35 mouse cellular contexts compared by ENCODE assay signal in the genomic region with DNA sequence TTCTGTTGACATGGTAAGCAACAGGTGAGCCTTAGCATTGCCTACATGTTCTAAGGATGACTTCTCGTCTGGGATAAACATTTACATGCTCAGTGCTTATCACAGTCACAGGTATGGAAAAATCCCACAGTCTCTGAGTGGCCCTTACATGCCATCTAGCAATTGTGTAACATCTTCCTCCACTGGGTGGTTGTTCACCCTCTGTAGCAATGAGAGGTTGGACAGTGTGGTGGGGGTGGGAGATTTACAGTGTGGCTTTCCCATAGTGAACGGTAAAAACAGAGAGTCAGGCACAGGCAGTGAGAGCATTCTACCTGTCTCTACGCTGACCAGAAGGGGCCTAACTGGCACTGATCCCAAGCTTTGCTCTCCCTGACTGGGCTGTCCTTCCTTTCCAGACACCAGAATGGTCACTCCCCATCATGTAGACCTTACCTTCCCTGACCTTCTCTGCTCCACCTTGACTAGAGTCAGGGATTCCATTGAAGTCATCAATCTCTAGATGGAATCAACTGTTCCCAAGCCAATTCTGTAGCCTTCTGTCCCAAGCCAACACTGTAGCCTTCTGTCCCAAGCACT. TPM values are rescaled to one million over a fixed set of nuclear protein-coding genes. Genes with fewer than 3 reads are reported as not detected.
DNase-seq lines count a peak whose midpoint lies in the region; ATAC-seq lines count a peak whose summit lies in the region.
"Had no signal": no experiment of that assay in that cellular context is flagged by ENCODE, and none has a peak within 500 bp of the region (broad histone marks: within the 10 kb centered on the region; RNA-seq: fewer than 3 reads in every experiment).

No protein-coding gene starts in this region.

- H3K9me3 ChIP-seq in hindbrain, embryonic 12.5 days (replicated peaks) = no peaks in the 10 kb centered on the region
- no peaks in the 10 kb centered on the region for H3K9me3 ChIP-seq in hindbrain, embryonic 14.5 days (ENCODE audit: control insufficient read depth, low read length)
- H3K9me3 ChIP-seq: hindbrain, embryonic 15.5 days; limb, embryonic 12.5 days; liver, embryonic 15.5 days; midbrain, embryonic 13.5 days; neural tube, embryonic 13.5 days; stomach, embryonic 15.5 days had no signal

- DNase-seq in heart, adult 11 months = peak; percentile 79
- no peak for DNase-seq in heart, postnatal 10 days
- DNase-seq in kidney, postnatal 10 days = peak; percentile 22
- DNase-seq in kidney, postnatal 4 days = no peak
- peak; percentile 25 to 52 for DNase-seq in kidney, postnatal 25 days
- DNase-seq in hindbrain, embryonic 14.5 days (ENCODE audit: low spot score) = no peak
- no peak for DNase-seq in cerebellum, adult 9-10 months
- DNase-seq: adrenal gland, adult 8-10 months; cerebellum, adult 2 months; cerebellum, postnatal 25 days; gastrocnemius, postnatal 14 days; heart, adult 18-20 months; heart, postnatal 4 days; lung, embryonic 14.5 days; thymus, postnatal 14 days had no signal

- no peak for ATAC-seq in hindbrain, embryonic 12.5 days (ENCODE audit: low FRiP score)
- ATAC-seq in hindbrain, embryonic 14.5 days (ENCODE audit: low FRiP score) = no peak
- ATAC-seq: forebrain, embryonic 14.5 days; inflammation-experienced regulatory T-cells, adult 6 months; midbrain, embryonic 13.5 days had no signal

- H3K36me3 ChIP-seq in hindbrain, embryonic 12.5 days = no peaks in the 10 kb centered on the region
- H3K36me3 ChIP-seq in hindbrain, embryonic 14.5 days (replicated peaks; ENCODE audit: control insufficient read depth, insufficient read depth) = no peaks in the 10 kb centered on the region
- H3K36me3 ChIP-seq: hindbrain, embryonic 15.5 days; limb, embryonic 12.5 days; liver, embryonic 15.5 days; midbrain, embryonic 13.5 days; neural tube, embryonic 13.5 days; stomach, embryonic 15.5 days had no signal

- H3K27me3 ChIP-seq in hindbrain, embryonic 12.5 days = no peaks in the 10 kb centered on the region
- no peaks in the 10 kb centered on the region for H3K27me3 ChIP-seq in hindbrain, embryonic 14.5 days (ENCODE audit: control insufficient read depth, insufficient read depth, low read length)
- H3K27me3 ChIP-seq: CH12.LX; hindbrain, embryonic 15.5 days; limb, embryonic 12.5 days; liver, embryonic 15.5 days; midbrain, embryonic 13.5 days; neural tube, embryonic 13.5 days; stomach, embryonic 15.5 days had no signal

- intact Hi-C loops in heart, postnatal 10 days (cut with DNase I) = no loop called here

- H3K9ac ChIP-seq in hindbrain, embryonic 12.5 days = no peak overlapping the region
- H3K9ac ChIP-seq in hindbrain, embryonic 14.5 days = no peak overlapping the region
- H3K9ac ChIP-seq: hindbrain, embryonic 15.5 days; limb, embryonic 12.5 days; liver, embryonic 15.5 days; lung, embryonic 14.5 days; midbrain, embryonic 13.5 days; neural tube, embryonic 13.5 days; stomach, embryonic 15.5 days had no signal

- H3K4me2 ChIP-seq in hindbrain, embryonic 12.5 days (replicated peaks) = no peak overlapping the region
- H3K4me2 ChIP-seq in hindbrain, embryonic 14.5 days (replicated peaks) = no peak overlapping the region
- H3K4me2 ChIP-seq: heart, embryonic 11.5 days; hindbrain, embryonic 15.5 days; limb, embryonic 12.5 days; liver, embryonic 15.5 days; lung, embryonic 14.5 days; midbrain, embryonic 13.5 days; neural tube, embryonic 13.5 days; stomach, embryonic 15.5 days had no signal

- peaks cover 3% of the 10 kb centered on the region for H3K4me1 ChIP-seq in hindbrain, embryonic 12.5 days
- no peaks in the 10 kb centered on the region; the same call in 1 of the 2 replicates for H3K4me1 ChIP-seq in hindbrain, embryonic 14.5 days (replicated peaks; ENCODE audit: control insufficient read depth, insufficient read depth, low read length)
- H3K4me1 ChIP-seq: hindbrain, embryonic 15.5 days; midbrain, embryonic 13.5 days had no signal

- H3K27ac ChIP-seq in hindbrain, embryonic 12.5 days = no peak overlapping the region
- H3K27ac ChIP-seq in hindbrain, embryonic 14.5 days = no peak overlapping the region
- H3K27ac ChIP-seq: hindbrain, embryonic 15.5 days; layer of hippocampus, adult 2 months; left cerebral cortex, adult 2 months; limb, embryonic 12.5 days; liver, embryonic 15.5 days; midbrain, embryonic 13.5 days; neural tube, embryonic 13.5 days; stomach, embryonic 15.5 days had no signal

- WGBS in hindbrain, embryonic 12.5 days = 86% methylated on average over 3 of the region's 3 CpGs
- 94% methylated on average over 3 of the region's 3 CpGs for WGBS in hindbrain, embryonic 14.5 days

- H3K4me3 ChIP-seq in hindbrain, embryonic 12.5 days = no peak overlapping the region
- no peak overlapping the region for H3K4me3 ChIP-seq in hindbrain, embryonic 14.5 days (replicated peaks; ENCODE audit: low read length)
- H3K4me3 ChIP-seq: hindbrain, embryonic 15.5 days; layer of hippocampus, adult 2 months; left cerebral cortex, adult 2 months; limb, embryonic 12.5 days; liver, embryonic 15.5 days; megakaryocyte, embryonic 14.5 days; midbrain, embryonic 13.5 days; neural tube, embryonic 13.5 days; stomach, embryonic 15.5 days had no signal

RNA-seq across cellular contexts. Expression of gene Clrn3, which starts 1.8 kb away (rescaled TPM):
- total RNA-seq in heart, postnatal 10 days (2021) = not detected
- not detected in 2 replicates for polyA plus RNA-seq in hindbrain, embryonic 12.5 days (2016; fragmentation: Nextera tagmentation; extraction: Ambion mirVana)
- polyA plus RNA-seq in hindbrain, embryonic 14.5 days (2014; fragmentation: Nextera tagmentation; extraction: Ambion mirVana) = not detected in 2 replicates
- total RNA-seq: adrenal gland, adult 8-10 months; CH12.LX; ES-E14; gastrocnemius, postnatal 14 days; heart, adult 18-20 months; heart, postnatal 4 days; layer of hippocampus, adult 2 months; layer of hippocampus, postnatal 14 days; left cerebral cortex, adult 2 months; left cerebral cortex, postnatal 25 days; liver, adult 2 months had no signal
- polyA plus RNA-seq: C2C12; cerebellum, adult 2 months; embryonic facial prominence, embryonic 11.5 days; forebrain, embryonic 14.5 days; heart, embryonic 11.5 days; hindbrain, embryonic 15.5 days; inflammation-experienced regulatory T-cells, adult 6 months; limb, embryonic 12.5 days; lung, embryonic 14.5 days; midbrain, embryonic 13.5 days; neural tube, embryonic 13.5 days had no signal

RNA-seq across cellular contexts. Expression of gene Ptpre, which starts 10.6 kb away (rescaled TPM):
- total RNA-seq in heart, postnatal 10 days (2021) = 1 to 10 TPM; 5.0 to 6.1 TPM
- 2.3 and 2.5 TPM in 2 replicates for polyA plus RNA-seq in hindbrain, embryonic 12.5 days (2016; fragmentation: Nextera tagmentation; extraction: Ambion mirVana)
- polyA plus RNA-seq in hindbrain, embryonic 14.5 days (2014; fragmentation: Nextera tagmentation; extraction: Ambion mirVana) = 6.9 and 7.9 TPM in 2 replicates

Comparison
In these comparisons a context has a peak if more than half of its experiments do, and no peak if none do; other contexts are left out.
1. DNase-seq: peak in heart, adult 11 months (single experiment), kidney, postnatal 10 days (single experiment) and kidney, postnatal 25 days (2 of 2); none in heart, postnatal 10 days (0 of 2), kidney, postnatal 4 days (0 of 2), hindbrain, embryonic 14.5 days (single experiment) and cerebellum, adult 9-10 months (single experiment).